Mouse (Mus musculus) heart, postnatal 0 days (tissue): ENCODE results near the gene Mfsd11.

Source experiments
- CTCF ChIP-seq: IDR thresholded peaks from 2 replicates; pipeline ENCODE4 v1.5.1; 2016; ENCODE audit warnings: antibody characterized with exemption, control low read depth, low read depth
- EP300 ChIP-seq: IDR thresholded peaks from 2 replicates; pipeline ENCODE4 v1.6.1; 2016; ENCODE audit warnings: antibody characterized with exemption, low read depth

DNA sequence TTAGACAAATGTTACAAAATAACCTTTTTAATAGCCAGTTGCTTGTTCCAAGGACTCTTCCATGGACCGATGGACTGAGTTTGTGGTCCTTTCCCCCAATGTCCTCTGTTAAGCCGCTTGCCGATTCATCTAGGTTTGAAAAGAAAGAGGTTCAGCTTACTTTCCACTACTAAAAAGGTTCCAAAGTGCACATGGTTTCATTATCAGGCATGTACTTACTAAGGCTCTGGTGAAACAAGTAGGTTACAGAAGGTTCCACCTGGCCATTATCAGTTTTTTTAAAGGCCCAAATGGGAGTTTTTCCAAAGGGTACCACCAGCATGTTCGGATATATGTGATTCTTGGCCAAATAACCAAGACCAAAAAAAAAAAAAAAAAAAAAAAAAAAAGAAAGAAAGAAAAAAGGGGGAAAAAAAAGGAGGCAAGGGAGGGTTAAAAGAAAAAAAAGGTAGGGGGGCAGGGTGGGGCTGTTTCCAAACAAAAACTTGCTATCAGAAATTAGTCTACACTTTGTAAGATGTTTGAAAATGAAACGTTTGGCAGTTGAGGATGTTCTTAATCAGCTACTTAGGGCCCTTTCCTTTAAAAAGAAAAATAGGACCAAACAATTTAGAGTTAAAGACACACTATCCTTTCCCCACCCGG is 1.3 kb upstream of the Mfsd11 start:
- TF ChIP-seq CTCF (no peak), EP300 (no peak)
